Mouse (Mus musculus) forebrain, embryonic 15.5 days (tissue): ENCODE measurements at regions not wholly inside any gene's neighbourhood (a gene's known extent, or its start where the extent isn't known, plus 50 kb on each side); places are given as distances from the start of the nearest gene placed in this dataset.

ENCODE experiments used
- ATAC-seq: fragments of 200-750 bp; cut with Nextera tagmentation; replicated peaks from 2 replicates; pipeline ENCODE4 v1.8.0; 2017; ENCODE audit warnings: mild to moderate bottlenecking, moderate TSS enrichment, moderate library complexity
- H3K27ac ChIP-seq: fragments of 300-500 bp; sonication (generic); replicated peaks from 2 replicates; pipeline ENCODE4 v1.5.1; 2015; ENCODE audit warnings: mild to moderate bottlenecking, inconsistent platforms
- H3K27me3 ChIP-seq: fragments of 300-500 bp; sonication (generic); 2 replicates; pipeline ENCODE4 v1.6.1; 2015; ENCODE audit warnings: inconsistent platforms
- H3K36me3 ChIP-seq: fragments of 300-500 bp; sonication (generic); 2 replicates; pipeline ENCODE4 v1.6.1; 2015; ENCODE audit warnings: mild to moderate bottlenecking, inconsistent platforms
- H3K4me1 ChIP-seq: fragments of 300-500 bp; sonication (generic); 2 replicates; pipeline ENCODE4 v1.6.1; 2015; ENCODE audit warnings: inconsistent platforms
- H3K4me2 ChIP-seq: fragments of 300-500 bp; sonication (generic); replicated peaks from 2 replicates; pipeline ENCODE4 v1.6.1; 2015; ENCODE audit warnings: mild to moderate bottlenecking, inconsistent platforms
- H3K4me3 ChIP-seq: fragments of 300-500 bp; sonication (generic); 2 replicates; pipeline ENCODE4 v1.5.1; 2015; ENCODE audit warnings: mild to moderate bottlenecking, inconsistent platforms
- H3K9ac ChIP-seq: fragments of 300-500 bp; sonication (generic); replicated peaks from 2 replicates; pipeline ENCODE4 v1.6.1; 2015; ENCODE audit warnings: mild to moderate bottlenecking, inconsistent platforms
- H3K9me3 ChIP-seq: fragments of 300-500 bp; sonication (generic); 2 replicates; pipeline ENCODE4 v1.6.1; 2016; ENCODE audit warnings: inconsistent platforms
- WGBS: fragments of 180-500 bp; shearing (Covaris S2); methylation state at CpG from one replicate; pipeline ENCODE4 v1.1.7; 2015; ENCODE audit warnings: mixed read lengths; 5-methylcytosine and 5-hydroxymethylcytosine counted together

GRCm38 (mm10) chr3:15129729-15130369 lies 202.3 kb downstream of the Gm9733 start:
- no peak overlapping the region for H3K27ac ChIP-seq
- H3K9me3 ChIP-seq, result no peaks in the 10 kb centered on the region
- no peak overlapping the region for H3K4me3 ChIP-seq
- no peak overlapping the region for H3K9ac ChIP-seq
- no peaks in the 10 kb centered on the region for H3K4me1 ChIP-seq
- H3K27me3 ChIP-seq, result no peaks in the 10 kb centered on the region
- no peak overlapping the region for H3K4me2 ChIP-seq
- ATAC-seq, result no peak; the same call in 1 of the 2 replicates
- 73% methylated on average over 9 of the region's 9 CpGs for WGBS
- no peaks in the 10 kb centered on the region for H3K36me3 ChIP-seq

GRCm38 (mm10) chr3:15132136-15132535 lies 200.0 kb downstream of the Gm9733 start:
- H3K4me1 ChIP-seq, result no peaks in the 10 kb centered on the region
- no peak for ATAC-seq
- H3K27ac ChIP-seq, result no peak overlapping the region
- H3K4me2 ChIP-seq, result no peak overlapping the region
- H3K9ac ChIP-seq, result no peak overlapping the region
- H3K4me3 ChIP-seq, result no peak overlapping the region
- H3K27me3 ChIP-seq, result no peaks in the 10 kb centered on the region
- H3K9me3 ChIP-seq, result no peaks in the 10 kb centered on the region
- no peaks in the 10 kb centered on the region for H3K36me3 ChIP-seq
- 69% methylated on average over 5 of the region's 5 CpGs for WGBS

- WGBS, result 91% methylated on average over 1 of the region's 1 CpGs
These were observed 192.6 kb downstream of the Gm9733 start for GRCm38 (mm10) chr3:15139550-15139949.

GRCm38 (mm10) chr3:15153710-15154109 lies 178.4 kb downstream of the Gm9733 start:
- H3K27ac ChIP-seq, result no peak overlapping the region
- H3K36me3 ChIP-seq, result no peaks in the 10 kb centered on the region
- H3K4me3 ChIP-seq, result no peak overlapping the region
- WGBS, result 59% methylated on average over 1 of the region's 1 CpGs
- H3K4me2 ChIP-seq, result no peak overlapping the region
- 0 out of 2 replicates have a peak, but pooled peaks cover 6% of the 10 kb centered on the region for H3K4me1 ChIP-seq
- no peaks in the 10 kb centered on the region for H3K9me3 ChIP-seq
- no peaks in the 10 kb centered on the region for H3K27me3 ChIP-seq
- ATAC-seq, result peak; percentile 36; the same call in 1 of the 2 replicates
- no peak overlapping the region for H3K9ac ChIP-seq

More at GRCm38 (mm10) chr3:15139550-15139949, 192.6 kb downstream of the Gm9733 start:
- Histone ChIP-seq H3K36me3 (no peaks in the 10 kb centered on the region), H3K4me3 (no peak overlapping the region), H3K27me3 (no peaks in the 10 kb centered on the region), H3K4me1 (no peaks in the 10 kb centered on the region), H3K9me3 (no peaks in the 10 kb centered on the region), H3K9ac (no peak overlapping the region), H3K27ac (no peak overlapping the region), H3K4me2 (no peak overlapping the region)
- ATAC-seq, result no peak

- 0 out of 2 replicates have a peak, but pooled peaks cover 6% of the 10 kb centered on the region for H3K4me1 ChIP-seq
- peak; percentile 88 for ATAC-seq
- H3K4me3 ChIP-seq, result no peak overlapping the region
- H3K4me2 ChIP-seq, result no peak overlapping the region
- H3K27ac ChIP-seq, result no peak overlapping the region
- no peak overlapping the region for H3K9ac ChIP-seq
- H3K27me3 ChIP-seq, result no peaks in the 10 kb centered on the region
- H3K9me3 ChIP-seq, result no peaks in the 10 kb centered on the region
- H3K36me3 ChIP-seq, result no peaks in the 10 kb centered on the region
- 62% methylated on average over 3 of the region's 3 CpGs for WGBS
These were observed 177.9 kb downstream of the Gm9733 start for GRCm38 (mm10) chr3:15154153-15154552.

GRCm38 (mm10) chr3:15156681-15157080 lies 175.4 kb downstream of the Gm9733 start:
- 54% methylated on average over 4 of the region's 4 CpGs for WGBS
- ATAC-seq, result peak; percentile 51
- Histone ChIP-seq H3K9ac (no peak overlapping the region), H3K36me3 (no peaks in the 10 kb centered on the region), H3K4me3 (no peak overlapping the region), H3K9me3 (no peaks in the 10 kb centered on the region), H3K27ac (no peak overlapping the region), H3K4me2 (no peak overlapping the region), H3K27me3 (no peaks in the 10 kb centered on the region), H3K4me1 (0 out of 2 replicates have a peak, but pooled peaks cover 6% of the 10 kb centered on the region)

GRCm38 (mm10) chr3:15157842-15158241 lies 174.3 kb downstream of the Gm9733 start:
- Histone ChIP-seq H3K27me3 (no peaks in the 10 kb centered on the region), H3K4me2 (no peak overlapping the region), H3K36me3 (no peaks in the 10 kb centered on the region), H3K9me3 (no peaks in the 10 kb centered on the region), H3K27ac (no peak overlapping the region), H3K9ac (no peak overlapping the region), H3K4me3 (no peak overlapping the region), H3K4me1 (0 out of 2 replicates have a peak, but pooled peaks cover 6% of the 10 kb centered on the region)
- ATAC-seq, result no peak
- 90% methylated on average over 1 of the region's 1 CpGs for WGBS

- H3K4me3 ChIP-seq, result no peak overlapping the region
- no peaks in the 10 kb centered on the region for H3K4me1 ChIP-seq
- no peaks in the 10 kb centered on the region for H3K27me3 ChIP-seq
- ATAC-seq, result no peak
- no peak overlapping the region for H3K9ac ChIP-seq
- WGBS, result 92% methylated on average over 8 of the region's 8 CpGs
- no peak overlapping the region for H3K4me2 ChIP-seq
- H3K27ac ChIP-seq, result no peak overlapping the region
- no peaks in the 10 kb centered on the region for H3K9me3 ChIP-seq
- no peaks in the 10 kb centered on the region for H3K36me3 ChIP-seq
These were observed 173.2 kb downstream of the Gm9733 start for GRCm38 (mm10) chr3:15158926-15159325.

GRCm38 (mm10) chr3:15159965-15160714 lies 172.0 kb downstream of the Gm9733 start:
- no peak overlapping the region for H3K4me2 ChIP-seq
- no peaks in the 10 kb centered on the region for H3K9me3 ChIP-seq
- no peaks in the 10 kb centered on the region for H3K36me3 ChIP-seq
- H3K27me3 ChIP-seq, result no peaks in the 10 kb centered on the region
- H3K4me3 ChIP-seq, result no peak overlapping the region
- no peak overlapping the region for H3K27ac ChIP-seq
- no peak overlapping the region for H3K9ac ChIP-seq
- no peak for ATAC-seq
- no peaks in the 10 kb centered on the region for H3K4me1 ChIP-seq
- 89% methylated on average over 8 of the region's 8 CpGs for WGBS

GRCm38 (mm10) chr3:15175811-15176210 lies 156.3 kb downstream of the Gm9733 start:
- no peaks in the 10 kb centered on the region for H3K4me1 ChIP-seq
- no peaks in the 10 kb centered on the region for H3K9me3 ChIP-seq
- no peak overlapping the region for H3K4me2 ChIP-seq
- no peaks in the 10 kb centered on the region for H3K36me3 ChIP-seq
- WGBS, result 79% methylated on average over 2 of the region's 2 CpGs
- no peak overlapping the region for H3K27ac ChIP-seq
- no peaks in the 10 kb centered on the region for H3K27me3 ChIP-seq
- no peak for ATAC-seq
- no peak overlapping the region for H3K9ac ChIP-seq
- no peak overlapping the region for H3K4me3 ChIP-seq

- 85% methylated on average over 6 of the region's 6 CpGs for WGBS
- H3K4me2 ChIP-seq, result no peak overlapping the region
- H3K27me3 ChIP-seq, result no peaks in the 10 kb centered on the region
- H3K27ac ChIP-seq, result no peak overlapping the region
- H3K4me3 ChIP-seq, result no peak overlapping the region
- H3K36me3 ChIP-seq, result no peaks in the 10 kb centered on the region
- no peaks in the 10 kb centered on the region for H3K4me1 ChIP-seq
- no peak for ATAC-seq
- H3K9me3 ChIP-seq, result no peaks in the 10 kb centered on the region
- no peak overlapping the region for H3K9ac ChIP-seq
These were observed 152.9 kb downstream of the Gm9733 start for GRCm38 (mm10) chr3:15179079-15179812.

- WGBS, result 94% methylated on average over 5 of the region's 5 CpGs
- no peak overlapping the region for H3K4me2 ChIP-seq
These were observed 151.0 kb downstream of the Gm9733 start for GRCm38 (mm10) chr3:15181111-15181510.

More at GRCm38 (mm10) chr3:15181111-15181510, 151.0 kb downstream of the Gm9733 start:
- no peak for ATAC-seq
- Histone ChIP-seq H3K27ac (no peak overlapping the region), H3K36me3 (no peaks in the 10 kb centered on the region), H3K9me3 (no peaks in the 10 kb centered on the region), H3K4me1 (no peaks in the 10 kb centered on the region), H3K4me3 (no peak overlapping the region), H3K27me3 (no peaks in the 10 kb centered on the region), H3K9ac (no peak overlapping the region)
